Mouse (Mus musculus) kidney, adult 9 months (tissue): Measurements from ENCODE around the gene Cd160.
A peak's percentile ranks its signal among the peaks of the same experiment; 100 is the strongest.

ENCODE experiments used
- DNase-seq: peaks from one replicate; pipeline ENCODE4 v3.0.0; 2022

Gene Cd160

DNA sequence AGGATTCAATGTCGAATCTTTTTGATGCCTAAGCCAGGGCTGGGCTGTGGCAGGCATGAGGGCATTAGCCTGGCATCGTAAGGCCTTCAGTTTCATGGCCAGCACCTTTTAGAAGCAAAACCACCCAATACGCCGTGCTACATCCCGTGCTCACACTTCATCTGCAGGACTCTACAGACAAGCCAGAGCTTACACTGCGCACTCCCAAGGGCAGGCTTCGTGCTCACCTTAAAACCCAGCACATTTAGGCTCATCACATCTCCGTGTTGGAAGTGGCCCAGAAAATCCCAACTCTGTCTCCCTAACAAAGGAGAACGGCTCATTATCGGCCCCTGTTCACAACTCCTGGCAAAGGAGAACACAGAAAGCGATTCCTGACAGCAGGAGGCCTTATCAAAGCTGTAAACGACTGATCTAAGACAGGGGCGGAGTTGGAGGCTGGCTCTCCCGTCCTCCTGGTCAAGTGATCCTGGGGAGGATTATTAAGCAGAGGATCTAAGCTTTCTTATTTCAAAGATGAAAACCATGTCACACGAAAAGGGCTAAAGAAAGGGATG, 765 bp downstream of the Cd160 start:
- DNase-seq: peak; percentile 44

- DNase-seq: peak; percentile 12
These were observed 3.9 kb downstream of the Cd160 start for GRCm38 (mm10) chr3:96825261-96825660.

DNA sequence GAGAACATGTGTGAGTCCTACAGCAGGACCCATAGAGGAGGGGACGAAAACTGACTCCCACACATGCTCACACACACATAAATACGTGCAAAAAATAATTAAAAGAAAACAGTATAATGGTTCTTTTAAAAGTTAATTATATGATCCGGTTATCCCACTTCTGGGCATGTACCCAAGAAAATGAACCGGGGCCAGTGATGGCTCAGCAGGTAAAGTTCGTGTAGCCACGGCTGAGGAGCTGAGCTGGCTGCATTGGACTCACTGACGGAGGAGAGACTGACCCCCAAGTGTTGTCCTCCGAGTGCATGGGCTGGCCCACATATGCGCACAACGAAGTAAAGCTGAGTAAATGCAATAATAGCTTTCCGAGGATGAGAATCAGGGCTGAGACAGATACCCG, 4.5 kb downstream of the Cd160 start:
- peak; percentile 90 for DNase-seq

- DNase-seq: peak; percentile 77
These were observed 5.5 kb downstream of the Cd160 start for GRCm38 (mm10) chr3:96823701-96824100.

DNA sequence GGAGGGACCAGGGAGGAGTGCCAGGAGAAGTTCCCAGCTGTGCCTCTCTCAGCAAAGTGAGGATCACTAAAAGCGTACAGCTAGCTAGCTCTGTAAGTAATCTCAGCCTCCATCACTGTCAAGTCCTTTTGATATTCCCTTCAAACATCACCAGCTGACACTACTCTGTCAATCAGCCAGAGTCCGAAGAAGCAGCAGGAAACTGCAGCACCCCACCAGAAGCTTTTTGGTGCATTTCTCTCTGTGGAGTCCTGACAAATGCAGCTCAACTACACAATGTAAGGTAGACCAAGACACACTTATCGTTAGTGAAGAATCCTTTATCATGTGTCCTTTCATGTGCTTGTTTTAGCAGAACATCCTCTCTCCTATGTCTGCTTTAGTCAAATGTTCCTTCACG, 7.6 kb downstream of the Cd160 start:
- DNase-seq: no peak

DNA sequence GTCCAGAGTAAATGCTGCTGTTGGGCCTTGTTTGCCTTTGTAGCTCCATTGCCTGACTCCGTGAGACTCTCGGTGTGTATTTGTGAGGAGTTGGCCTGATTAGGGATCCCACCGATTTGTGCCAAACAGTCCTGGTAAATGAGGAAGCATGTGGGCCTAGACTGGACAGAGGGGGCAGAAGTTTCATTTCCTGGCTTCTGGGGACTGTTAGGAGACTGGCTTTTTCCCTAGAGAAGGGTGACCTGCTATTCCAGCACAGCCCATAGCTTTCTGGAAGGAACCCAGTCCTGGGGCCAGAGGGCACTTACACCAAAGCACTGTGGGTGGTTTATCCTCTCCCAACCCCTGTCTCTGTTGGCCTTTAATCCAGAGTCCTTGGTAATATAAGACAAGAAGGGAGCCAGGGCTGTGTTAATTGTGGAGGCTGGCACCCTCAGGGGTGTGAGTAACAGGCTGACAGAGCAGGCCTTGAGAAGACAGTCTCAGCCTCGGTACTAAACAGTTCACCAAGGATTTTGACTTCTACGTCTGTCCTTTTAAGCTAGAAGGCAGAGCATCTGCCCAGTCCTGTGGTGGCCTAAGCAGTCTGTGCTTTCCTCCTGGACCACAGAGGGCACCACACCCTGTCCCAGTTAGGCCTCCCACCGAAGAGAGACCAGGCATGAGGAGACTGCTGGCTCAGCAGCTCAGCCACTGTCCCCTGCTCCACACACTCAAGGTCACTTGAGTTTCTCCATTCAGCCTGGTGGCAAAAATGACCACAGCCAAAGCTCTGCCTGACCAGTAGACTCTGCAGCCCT, 8.8 kb downstream of the Cd160 start:
- peak; percentile 93 for DNase-seq

DNA sequence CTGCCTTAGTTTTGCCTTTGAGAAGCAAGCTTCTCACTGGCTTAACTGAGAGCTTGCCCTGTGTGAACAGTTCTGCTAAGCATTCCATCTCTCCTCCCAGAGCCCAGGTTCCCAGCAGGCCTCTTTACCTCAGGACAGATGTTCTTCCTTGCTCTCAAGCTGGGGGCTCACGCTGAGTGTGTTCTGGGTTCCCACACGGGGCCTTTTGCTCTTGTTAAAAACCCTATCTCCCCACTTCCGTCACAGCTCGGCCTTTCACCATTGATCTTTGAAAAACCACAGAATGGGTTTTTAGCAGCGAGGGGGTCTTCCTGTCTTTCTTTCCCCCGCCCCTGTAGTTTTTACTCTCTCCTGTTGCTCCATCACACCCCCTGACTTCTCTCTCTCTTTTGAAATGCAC, 14.8 kb downstream of the Cd160 start:
- DNase-seq: no peak

GRCm38 (mm10) chr3:96813591-96814244, 15.4 kb downstream of the Cd160 start:
- peak; percentile 89 for DNase-seq

DNA sequence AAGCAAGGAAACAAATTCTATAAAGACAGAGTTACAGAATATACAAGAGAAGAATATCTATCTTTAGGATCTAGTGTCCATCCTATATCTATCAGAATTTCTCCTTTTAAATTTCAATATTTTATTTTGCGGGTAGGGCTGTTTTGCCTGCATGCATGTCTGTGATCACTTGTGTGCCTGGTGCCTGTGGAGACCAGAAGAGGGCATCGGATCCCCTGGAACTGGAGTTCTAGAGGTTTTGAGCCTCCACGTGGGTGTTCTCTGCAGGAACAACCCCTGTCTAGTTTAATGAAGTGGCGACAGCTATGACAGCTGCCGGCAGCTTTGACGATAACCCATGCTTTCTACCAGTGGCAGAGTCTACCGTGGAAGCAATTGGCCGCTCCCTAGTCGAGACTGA, 16.0 kb downstream of the Cd160 start:
- peak; percentile 80 for DNase-seq

- peak; percentile 92 for DNase-seq
These were observed 16.6 kb downstream of the Cd160 start for GRCm38 (mm10) chr3:96812395-96813091.

- no peak for DNase-seq
These were observed 17.9 kb downstream of the Cd160 start for GRCm38 (mm10) chr3:96811232-96811631.

GRCm38 (mm10) chr3:96808651-96809050, 20.5 kb downstream of the Cd160 start:
- no peak for DNase-seq

- DNase-seq: no peak
These were observed 21.0 kb downstream of the Cd160 start for GRCm38 (mm10) chr3:96808136-96808535.

DNA sequence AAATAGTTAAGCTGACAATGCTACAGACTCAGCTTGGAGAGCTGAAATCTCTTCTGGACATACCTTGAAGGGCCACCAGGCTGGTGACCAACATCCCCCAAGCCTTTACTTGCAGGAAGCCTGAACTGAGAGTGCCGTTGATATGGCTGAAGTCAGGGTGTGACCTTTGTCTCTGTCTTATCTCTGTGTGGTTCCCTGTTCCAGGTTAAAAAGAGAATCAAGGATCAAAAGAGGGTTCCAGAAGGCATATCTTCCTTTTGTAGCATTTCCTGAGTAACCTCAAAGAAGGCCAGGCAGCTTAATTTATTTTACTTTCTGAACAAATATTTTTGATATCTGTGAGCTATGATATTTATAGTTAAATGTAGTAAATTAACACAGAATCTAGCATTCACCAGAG, 26.9 kb downstream of the Cd160 start:
- no peak for DNase-seq

GRCm38 (mm10) chr3:96800254-96800653, 28.9 kb downstream of the Cd160 start:
- DNase-seq: no peak

DNA sequence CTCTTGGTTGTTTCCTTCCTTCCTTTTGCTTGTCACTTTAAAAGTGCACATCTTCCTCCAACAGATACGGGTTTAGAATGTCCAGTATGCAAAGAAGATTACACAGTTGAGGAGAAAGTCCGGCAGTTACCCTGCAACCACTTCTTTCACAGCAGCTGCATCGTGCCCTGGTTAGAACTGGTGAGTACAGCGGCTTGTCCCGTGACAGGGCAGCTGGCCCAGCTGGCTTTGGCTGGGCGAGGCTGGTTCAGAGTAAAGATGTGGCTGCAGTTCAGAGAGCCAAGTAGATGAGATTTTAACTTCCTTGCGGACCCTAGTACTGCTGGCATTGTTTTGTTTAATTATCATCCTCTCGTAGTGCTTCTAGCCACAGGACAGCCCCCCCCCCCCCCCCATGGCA, 40.6 kb downstream of the Cd160 start:
- DNase-seq: peak; percentile 58

DNA sequence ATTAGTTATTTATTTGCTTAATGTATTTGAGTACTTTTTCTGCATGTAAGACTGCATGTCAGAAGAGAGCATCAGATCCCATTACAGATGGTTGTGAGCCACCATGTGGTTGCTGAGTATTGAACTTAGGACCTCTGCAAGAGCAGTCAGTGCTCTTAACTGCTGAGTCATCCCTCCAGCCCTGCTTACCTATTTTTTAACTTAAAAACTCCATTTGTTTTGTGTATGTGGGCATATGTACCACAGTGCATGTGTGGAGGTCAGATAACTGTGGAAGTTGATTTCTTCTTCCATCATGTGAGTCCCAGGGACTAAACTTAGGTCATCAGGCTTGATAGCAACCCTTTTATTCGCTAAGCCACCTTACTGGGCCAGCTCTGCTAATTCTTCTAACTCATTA, 41.4 kb downstream of the Cd160 start:
- no peak for DNase-seq

GRCm38 (mm10) chr3:96782236-96782635, 46.9 kb downstream of the Cd160 start:
- no peak for DNase-seq

DNA sequence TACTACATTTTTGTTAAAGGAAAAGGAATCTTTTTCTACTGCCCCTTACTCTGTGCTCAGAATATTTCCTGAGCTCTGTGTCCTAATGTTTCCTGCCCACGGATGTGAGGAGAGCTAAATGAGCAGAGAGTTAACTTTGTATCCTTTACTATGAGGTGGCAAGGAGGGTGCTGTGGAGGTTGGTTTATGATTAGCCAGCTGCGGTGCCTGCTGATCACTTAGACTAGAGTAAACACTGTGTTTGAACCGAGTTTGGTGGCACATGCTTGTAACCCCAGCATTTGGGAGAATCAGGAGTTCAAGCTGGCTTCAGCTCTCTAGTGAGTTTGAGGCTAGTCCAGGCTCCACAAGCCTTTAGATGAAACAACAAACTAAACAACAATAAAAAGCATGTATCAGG, 52.0 kb downstream of the Cd160 start:
- DNase-seq: peak; percentile 69

DNA sequence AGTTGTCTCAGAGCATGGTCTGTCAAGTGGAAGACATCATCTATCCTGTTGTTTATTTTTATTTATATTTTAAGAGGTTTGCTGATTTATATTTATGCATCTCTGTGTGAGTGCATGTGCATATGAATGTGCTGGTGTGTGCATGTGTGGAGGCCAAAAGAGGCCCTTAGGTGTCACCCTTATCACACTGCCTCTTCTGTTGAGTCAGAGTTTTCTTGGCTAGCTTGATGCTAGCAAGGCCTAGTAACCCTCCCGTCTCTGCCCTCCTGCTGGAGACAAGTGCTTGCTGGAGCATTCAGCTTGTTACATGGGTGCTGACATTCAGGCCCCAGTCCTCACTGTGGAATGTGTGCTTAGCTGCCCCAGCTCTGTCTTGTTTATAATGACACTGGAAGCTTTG, 56.2 kb downstream of the Cd160 start:
- peak; percentile 20 for DNase-seq

GRCm38 (mm10) chr3:96769971-96770370, 59.2 kb downstream of the Cd160 start:
- no peak for DNase-seq

DNA sequence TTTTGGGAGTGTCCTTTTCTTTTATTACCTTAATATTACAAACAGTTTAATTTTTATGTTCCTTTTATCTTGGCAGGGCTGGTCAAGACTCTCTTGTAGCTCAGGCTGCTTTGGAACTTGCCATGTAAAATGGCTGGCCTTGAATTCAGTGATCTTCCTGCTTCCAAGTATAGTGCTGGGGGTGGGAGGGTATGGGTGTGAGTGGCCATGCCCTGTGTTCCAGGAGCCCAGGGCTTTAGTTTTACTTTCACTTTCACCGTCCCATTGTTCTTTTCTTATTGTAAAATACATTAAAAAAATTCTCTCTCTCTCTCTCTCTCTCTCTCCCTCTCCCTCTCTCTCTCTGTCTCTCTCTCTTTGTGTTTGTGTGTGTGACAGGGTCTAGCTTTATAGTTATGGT, 64.6 kb downstream of the Cd160 start:
- no peak for DNase-seq

- DNase-seq: no peak
These were observed 69.5 kb downstream of the Cd160 start for GRCm38 (mm10) chr3:96759695-96760094.

GRCm38 (mm10) chr3:96757691-96758090, 71.5 kb downstream of the Cd160 start:
- no peak for DNase-seq
